ENCODE assay signal across 1 mouse cellular context in the genomic region with DNA sequence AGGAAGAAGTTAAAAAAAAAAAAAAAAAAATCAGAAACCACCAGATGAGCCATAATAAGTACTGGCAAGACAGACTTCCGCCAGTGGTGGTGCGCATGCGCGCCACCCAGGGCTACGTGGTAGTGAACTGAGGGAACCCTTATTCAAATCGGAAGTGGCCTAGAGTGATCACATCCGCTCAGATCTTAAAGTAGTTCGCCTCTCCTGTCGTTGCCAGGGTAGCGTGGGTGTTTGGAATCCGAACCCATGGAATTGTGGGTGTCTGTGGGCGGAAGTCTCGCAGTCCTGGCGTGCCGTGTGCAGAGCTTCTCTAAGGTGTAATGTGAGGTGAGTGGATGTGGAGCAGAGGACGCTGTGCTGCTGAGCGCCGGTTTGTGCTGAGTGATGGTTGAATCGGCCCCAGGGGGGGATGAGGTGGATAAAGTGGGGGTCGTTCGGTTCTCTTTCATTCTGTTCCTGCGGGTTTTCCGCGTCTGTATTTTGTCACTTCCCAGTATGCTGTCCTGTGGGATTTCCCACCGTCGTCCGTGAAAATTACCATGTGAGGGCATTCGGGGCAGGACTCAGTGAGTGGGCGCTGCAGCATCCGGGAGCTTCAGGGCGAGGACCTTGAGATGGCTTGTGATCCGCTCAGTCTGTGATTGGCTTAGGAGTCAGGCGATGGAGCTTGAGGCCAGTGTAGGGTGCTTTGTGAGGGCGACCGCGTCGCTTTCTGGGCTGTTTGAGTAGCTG.
TF ChIP-seq lines count a peak whose summit lies in the region.

A gene (plus strand): TSS at position 171 of the 732 bp plus-strand sequence.

TF ChIP-seq in MEL, 35 proteins besides CTCF, POLR2A, EP300 and RAD21 (continued from another document):
- TF ChIP-seq POLR2AphosphoS2 (IDR thresholded peaks at IDR 0.05; ENCODE audit: low read length) (peak; percentile 38; the same call in 1 of the 2 replicates), MYB (IDR thresholded peaks at IDR 0.05; ENCODE audit: low read depth, low read length) (no peak), CHD1 (IDR thresholded peaks at IDR 0.05; ENCODE audit: low read depth, low read length) (no peak), GATA1 (IDR thresholded peaks at IDR 0.05; ENCODE audit: low read depth, low read length) (no peak), SMC3 (IDR thresholded peaks at IDR 0.05; ENCODE audit: low read depth, low read length) (no peak), JUND (IDR thresholded peaks at IDR 0.05; ENCODE audit: low read depth, low read length) (no peak), NRF1 (IDR thresholded peaks at IDR 0.05; ENCODE audit: insufficient read depth, low read depth, low read length, poor library complexity, severe bottlenecking) (peak; percentile 88), ELF1 (IDR thresholded peaks at IDR 0.05; ENCODE audit: low read depth, low read length) (peak; percentile 84), UBTF (IDR thresholded peaks at IDR 0.05; ENCODE audit: borderline replicate concordance, insufficient read depth, low read depth, low read length) (no peak), GABPA (IDR thresholded peaks at IDR 0.05; ENCODE audit: low read depth, low read length) (no peak), SIN3A (IDR thresholded peaks at IDR 0.05; ENCODE audit: low read length) (peak; percentile 87), USF1 (IDR thresholded peaks at IDR 0.05; ENCODE audit: low read depth, low read length) (no peak), E2F4 (IDR thresholded peaks at IDR 0.05; ENCODE audit: borderline replicate concordance, low read depth, low read length) (no peak)
